Mouse (Mus musculus): ENCODE measurements at regions not wholly inside any gene's neighbourhood (a gene's known extent, or its start where the extent isn't known, plus 50 kb on each side); places are given as distances from the start of the nearest gene placed in this dataset.

DNA sequence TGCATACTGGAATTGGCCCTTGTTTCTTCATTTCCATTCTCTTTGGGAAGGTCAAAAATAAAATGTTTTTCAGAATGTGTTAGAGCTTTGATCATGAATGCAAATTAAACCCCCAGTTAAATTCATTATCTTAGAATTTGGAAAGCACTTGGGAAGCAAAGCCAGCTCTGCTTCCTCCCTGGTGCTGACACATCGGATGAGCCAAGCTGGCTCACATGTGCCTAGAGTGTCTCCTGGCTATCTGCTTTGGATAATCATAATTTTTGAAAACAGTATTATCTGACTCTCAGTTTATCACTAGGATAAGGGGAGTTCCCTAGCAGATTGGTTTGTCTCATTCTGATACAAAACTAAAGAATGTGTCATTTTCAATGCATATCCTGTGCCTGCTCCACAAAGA lies 649.4 kb upstream of the Chordc1 start:
- Histone ChIP-seq H3K27ac (no peak overlapping the region), H3K27me3 (replicated peaks) (no peaks in the 10 kb centered on the region), H3K4me3 (replicated peaks) (no peak overlapping the region), H3K36me3 (no peaks in the 10 kb centered on the region), H3K4me2 (no peak overlapping the region), H3K9me3 (no peaks in the 10 kb centered on the region), H3K9ac (no peak overlapping the region), H3K4me1 (no peaks in the 10 kb centered on the region)
- 85% methylated on average over 1 of the region's 1 CpGs for WGBS
- ATAC-seq (ENCODE audit: insufficient read depth, low FRiP score, low read depth) = no peak

DNA sequence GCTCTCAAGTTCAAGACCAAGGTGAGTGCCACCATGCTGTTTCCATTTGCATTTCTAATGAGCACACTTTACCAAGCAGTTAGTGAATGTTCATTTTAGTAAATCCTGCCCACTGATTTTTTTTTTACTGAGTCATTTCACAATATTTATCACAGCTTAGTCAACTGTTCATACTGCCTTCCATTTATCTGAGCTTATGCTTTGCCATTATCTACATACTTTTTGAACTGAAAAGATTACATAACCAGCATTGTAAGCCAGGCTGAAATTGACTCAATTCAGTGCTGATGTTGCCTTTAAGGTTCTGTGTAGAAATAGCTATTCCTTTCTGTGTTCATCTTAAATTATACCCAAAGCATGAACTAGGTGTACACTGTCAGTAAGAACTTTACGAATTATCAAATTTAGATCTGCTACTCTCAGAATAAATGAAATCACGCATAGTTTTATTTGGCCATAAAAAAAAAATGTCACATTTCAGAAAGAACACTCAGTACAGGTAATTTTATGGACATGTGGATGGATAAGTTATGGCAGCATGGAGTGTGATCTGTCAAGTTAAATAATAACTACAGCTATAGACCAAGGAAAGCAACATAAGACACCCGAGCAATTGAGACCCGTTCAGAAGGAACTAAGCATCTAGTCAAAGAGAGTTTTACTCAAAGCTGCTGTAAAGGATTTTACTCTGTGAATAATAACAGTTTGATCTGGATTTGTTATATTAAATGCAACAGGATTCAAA lies 645.9 kb upstream of the Chordc1 start:
- H3K4me2 ChIP-seq = no peak overlapping the region
- no peak overlapping the region for H3K27ac ChIP-seq
- WGBS = 81% methylated on average over 4 of the region's 4 CpGs
- H3K4me1 ChIP-seq = no peaks in the 10 kb centered on the region
- no peak overlapping the region for H3K4me3 ChIP-seq (replicated peaks)
- H3K9me3 ChIP-seq = no peaks in the 10 kb centered on the region
- ATAC-seq (ENCODE audit: insufficient read depth, low FRiP score, low read depth) = no peak
- H3K9ac ChIP-seq = no peak overlapping the region
- H3K27me3 ChIP-seq (replicated peaks) = no peaks in the 10 kb centered on the region
- no peaks in the 10 kb centered on the region for H3K36me3 ChIP-seq

DNA sequence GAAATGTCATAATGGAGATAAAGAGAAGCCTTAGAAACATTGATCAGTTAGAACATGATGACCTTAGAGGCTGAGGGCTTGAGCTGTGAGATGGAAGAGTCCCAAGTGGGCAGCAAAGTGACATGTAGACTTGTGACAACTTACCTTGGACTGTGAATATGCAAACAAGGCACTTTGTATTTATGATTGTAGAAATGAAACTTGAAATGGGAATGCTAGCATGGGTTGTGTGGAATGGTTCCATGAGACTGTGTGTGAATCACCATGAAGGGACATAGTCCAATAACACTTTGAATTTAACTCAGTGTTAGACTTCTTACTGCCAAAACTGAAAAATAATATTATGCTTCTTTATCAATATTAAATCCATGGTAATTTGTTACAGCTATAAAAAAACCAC lies 638.1 kb upstream of the Chordc1 start:
- Histone ChIP-seq H3K9me3 (no peaks in the 10 kb centered on the region), H3K27ac (no peak overlapping the region), H3K4me3 (replicated peaks) (no peak overlapping the region), H3K9ac (no peak overlapping the region), H3K27me3 (replicated peaks) (no peaks in the 10 kb centered on the region), H3K4me2 (no peak overlapping the region), H3K4me1 (no peaks in the 10 kb centered on the region), H3K36me3 (no peaks in the 10 kb centered on the region)
- no peak for ATAC-seq (ENCODE audit: insufficient read depth, low FRiP score, low read depth)

DNA sequence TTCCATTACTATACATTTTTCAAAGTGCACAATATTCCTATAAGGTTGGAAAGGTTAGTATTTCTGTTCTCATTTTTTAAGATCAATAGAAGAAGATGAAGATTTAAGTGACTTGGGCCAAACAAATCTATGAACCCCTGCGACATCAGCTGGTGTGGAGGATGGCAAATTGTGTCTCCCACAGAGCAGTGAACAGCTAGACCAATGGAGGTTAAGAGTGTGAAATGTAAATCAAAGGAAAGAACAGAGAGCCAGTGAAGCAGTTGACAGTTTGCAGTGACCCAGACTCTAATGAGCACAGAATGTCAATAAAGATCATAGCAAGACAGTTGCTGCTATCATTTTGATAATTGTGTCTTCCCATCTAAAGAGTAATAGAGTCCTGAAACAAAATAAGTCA lies 627.8 kb upstream of the Chordc1 start:
- Histone ChIP-seq H3K27ac (no peak overlapping the region), H3K27me3 (replicated peaks) (no peaks in the 10 kb centered on the region), H3K36me3 (no peaks in the 10 kb centered on the region), H3K4me3 (replicated peaks) (no peak overlapping the region), H3K4me1 (no peaks in the 10 kb centered on the region), H3K9ac (no peak overlapping the region), H3K4me2 (no peak overlapping the region), H3K9me3 (no peaks in the 10 kb centered on the region)
- no peak for ATAC-seq (ENCODE audit: insufficient read depth, low FRiP score, low read depth)
- 65% methylated on average over 1 of the region's 1 CpGs for WGBS

DNA sequence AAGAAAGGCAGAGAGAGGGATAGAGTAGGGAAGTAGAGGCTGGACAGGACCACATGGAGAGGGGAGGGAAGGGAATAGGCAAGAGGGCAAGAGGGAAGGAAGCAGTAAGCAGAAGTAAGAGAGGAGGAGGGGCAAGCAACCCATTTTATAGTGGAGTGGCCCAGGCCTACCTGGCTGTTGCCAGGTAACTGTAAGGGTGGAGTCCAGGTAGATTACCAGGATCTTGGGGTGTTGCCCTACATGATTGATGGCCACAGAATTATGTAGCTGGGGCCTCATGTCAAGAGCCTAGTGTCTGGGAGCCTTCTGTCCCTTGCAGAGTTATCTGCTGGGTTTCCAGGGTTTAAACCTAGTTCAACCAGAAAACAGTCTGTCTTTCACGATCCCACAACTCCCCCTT lies 623.7 kb upstream of the Chordc1 start:
- Histone ChIP-seq H3K4me3 (replicated peaks) (no peak overlapping the region), H3K4me2 (no peak overlapping the region), H3K9ac (no peak overlapping the region), H3K36me3 (no peaks in the 10 kb centered on the region), H3K27me3 (replicated peaks) (no peaks in the 10 kb centered on the region), H3K4me1 (no peaks in the 10 kb centered on the region), H3K9me3 (no peaks in the 10 kb centered on the region), H3K27ac (no peak overlapping the region)
- 69% methylated on average over 1 of the region's 1 CpGs for WGBS
- ATAC-seq (ENCODE audit: insufficient read depth, low FRiP score, low read depth) = no peak

DNA sequence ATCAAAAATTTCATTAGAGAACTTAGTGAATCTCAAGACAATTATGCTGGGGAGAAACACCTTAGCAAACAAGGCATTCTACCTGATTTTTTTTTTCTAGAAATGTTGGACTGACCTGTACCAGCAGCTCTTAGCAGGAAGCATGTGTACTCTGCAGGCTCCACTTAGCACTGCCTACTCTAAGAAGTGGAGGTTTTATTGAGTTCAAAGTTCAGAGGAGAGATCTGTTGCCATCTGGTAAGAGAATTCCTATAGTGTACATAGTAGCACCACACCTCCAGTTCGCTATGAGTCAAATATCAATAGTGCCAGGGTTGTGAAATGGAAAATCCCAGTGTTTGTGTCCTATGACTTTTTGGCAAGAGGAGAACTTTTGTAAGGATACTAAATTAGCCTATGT lies 616.4 kb upstream of the Chordc1 start:
- WGBS = 43% methylated on average over 1 of the region's 1 CpGs
- no peak overlapping the region for H3K27ac ChIP-seq
- peak; percentile 68; the same call in 1 of the 2 replicates for ATAC-seq (ENCODE audit: insufficient read depth, low FRiP score, low read depth)

More for the DNA sequence above, 616.4 kb upstream of the Chordc1 start:
- Histone ChIP-seq H3K9ac (no peak overlapping the region), H3K4me2 (no peak overlapping the region), H3K36me3 (no peaks in the 10 kb centered on the region), H3K4me1 (no peaks in the 10 kb centered on the region), H3K4me3 (replicated peaks) (no peak overlapping the region), H3K27me3 (replicated peaks) (no peaks in the 10 kb centered on the region), H3K9me3 (no peaks in the 10 kb centered on the region)
